Mouse (Mus musculus): Measurements from ENCODE around the gene Epm2aip1. TPM values are rescaled to one million over a fixed set of nuclear protein-coding genes. Genes with fewer than 3 reads are reported as not detected.

Gene Epm2aip1
- total and polyA plus RNA-seq, 3 experiments: 9.3 to 12.2 (median 11.4) TPM

DNA sequence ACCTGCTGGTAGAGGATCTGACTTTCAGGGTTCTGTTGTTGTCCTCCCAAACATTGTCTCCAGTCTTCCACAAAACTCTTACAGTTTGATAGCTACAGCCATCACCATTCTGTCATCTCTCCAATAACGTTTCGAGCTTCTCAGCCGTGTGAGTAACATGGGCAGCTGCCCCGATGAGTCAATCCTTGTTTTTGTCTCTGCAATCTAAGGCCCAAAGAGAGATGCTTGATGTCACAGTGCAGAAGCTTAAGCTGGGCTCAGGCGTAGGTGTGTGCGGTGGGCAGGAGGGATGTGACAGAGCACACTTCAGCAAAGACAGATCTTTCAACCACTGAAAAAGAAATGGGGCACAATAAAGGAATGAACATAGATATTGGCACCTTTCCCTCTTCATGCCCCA is 32.3 kb downstream of the Epm2aip1 start:
- no peak for TF ChIP-seq CHD1 (IDR thresholded peaks at IDR 0.05; ENCODE audit: low read depth, low read length)
- no peak for TF ChIP-seq ZNF384 (IDR thresholded peaks at IDR 0.05; ENCODE audit: low read depth, low read length)
- TF ChIP-seq USF2 (conservative IDR thresholded peaks at IDR 0.05; ENCODE audit: low read depth, low read length): no peak
- TF ChIP-seq ZMIZ1 (IDR thresholded peaks at IDR 0.05; ENCODE audit: low read depth, low read length): no peak
- TF ChIP-seq TCF12 (IDR thresholded peaks at IDR 0.05; ENCODE audit: low read depth, low read length): no peak
- TF ChIP-seq NRF1 (IDR thresholded peaks at IDR 0.05; ENCODE audit: low read depth, low read length): no peak
- TF ChIP-seq MAX (IDR thresholded peaks at IDR 0.05; ENCODE audit: low read length): no peak
- no peak for TF ChIP-seq MYC (IDR thresholded peaks at IDR 0.05; ENCODE audit: low read depth, low read length)
- TF ChIP-seq BHLHE40 (IDR thresholded peaks at IDR 0.05; ENCODE audit: low read depth, low read length): no peak
- no peak for TF ChIP-seq JUND (conservative IDR thresholded peaks at IDR 0.05; ENCODE audit: low read depth, low read length)
- no peak for TF ChIP-seq ZKSCAN1 (IDR thresholded peaks at IDR 0.05; ENCODE audit: borderline replicate concordance, low read depth, low read length)
- TF ChIP-seq MEF2A (IDR thresholded peaks at IDR 0.05; ENCODE audit: borderline replicate concordance, low read depth, low read length): no peak
- no peak for TF ChIP-seq IRF4 (IDR thresholded peaks at IDR 0.05; ENCODE audit: low read depth, low read length)
- TF ChIP-seq CTCF (conservative IDR thresholded peaks at IDR 0.05 in 1 of 2, IDR thresholded peaks at IDR 0.05 in 1 of 2; ENCODE audit: low read depth in 2 of 2, low read length in 2 of 2): no peak
- no peak for TF ChIP-seq PAX5 (IDR thresholded peaks at IDR 0.05; ENCODE audit: low read length)
- no peak for TF ChIP-seq EP300 (IDR thresholded peaks at IDR 0.05; ENCODE audit: low read length)
- TF ChIP-seq E2F4 (IDR thresholded peaks at IDR 0.05; ENCODE audit: insufficient replicate concordance, low read depth, low read length): no peak
- H3K4me1 ChIP-seq (ENCODE audit: control insufficient read depth in 1 of 2, insufficient read depth in 2 of 2): no peaks in the 10 kb centered on the region
- H3K4me2 ChIP-seq (ENCODE audit: insufficient read depth, low read depth, poor library complexity, severe bottlenecking): no peak overlapping the region
- no peak overlapping the region for H3K27ac ChIP-seq (ENCODE audit: insufficient read depth, low read depth)
- dilution Hi-C loops (cut with MboI; ENCODE audit: extremely low pct_ligation_motif_present, extremely low pct_unique_long_range_greater_than_20kb, low sequenced_read_pairs) (no loop called here), in situ Hi-C loops (cut with MboI; ENCODE audit: low pct_ligation_motif_present, low pct_unique_long_range_greater_than_20kb, low sequenced_read_pairs) (no loop called here)
- peaks cover 4% of the 10 kb centered on the region for H3K27me3 ChIP-seq (replicated peaks)
- H3K36me3 ChIP-seq (replicated peaks in 1 of 2; ENCODE audit: control insufficient read depth in 1 of 2, insufficient read depth in 1 of 2, low read length in 1 of 2): no peaks in the 10 kb centered on the region
- H3K79me2 ChIP-seq (replicated peaks; ENCODE audit: control insufficient read depth, extremely low read depth, insufficient read depth, poor library complexity, severe bottlenecking): no peaks in the 10 kb centered on the region
- no peaks in the 10 kb centered on the region for H3K9me3 ChIP-seq (replicated peaks; ENCODE audit: low read length)
- H3K4me3 ChIP-seq (replicated peaks in 1 of 3; ENCODE audit: low read depth in 2 of 3, low read length in 2 of 3, poor library complexity in 1 of 3): no peak overlapping the region
- no peak overlapping the region for H3K9ac ChIP-seq (ENCODE audit: insufficient read depth, low read depth)
- DNase-seq (ENCODE audit: extremely low read depth): no peak

DNA sequence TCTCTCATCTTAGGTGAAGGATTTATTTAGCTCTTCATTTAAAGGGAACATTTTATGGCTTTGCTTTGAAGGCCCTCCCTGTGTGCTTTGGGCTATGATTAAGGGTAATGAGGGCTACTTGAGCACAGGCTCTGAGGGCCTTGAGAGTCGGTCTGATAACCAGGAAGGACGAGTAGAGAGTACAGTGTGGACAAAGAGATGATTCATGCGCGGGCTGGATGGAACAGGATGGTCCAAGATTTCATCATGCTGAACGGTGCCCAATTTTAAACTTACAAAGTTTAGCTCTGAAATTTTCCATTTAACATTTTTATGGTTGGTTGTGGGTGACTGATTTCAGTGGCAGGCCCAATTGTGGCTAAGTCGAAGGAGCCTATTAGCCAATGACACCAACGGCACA is 34.4 kb downstream of the Epm2aip1 start:
- no peak overlapping the region for H3K4me2 ChIP-seq (ENCODE audit: insufficient read depth, low read depth, poor library complexity, severe bottlenecking)
- no peak overlapping the region for H3K4me3 ChIP-seq (replicated peaks in 1 of 3; ENCODE audit: low read depth in 2 of 3, low read length in 2 of 3, poor library complexity in 1 of 3)
- peaks cover 4% of the 10 kb centered on the region for H3K27me3 ChIP-seq (replicated peaks)
- no peak overlapping the region for H3K27ac ChIP-seq (ENCODE audit: insufficient read depth, low read depth)
- in situ Hi-C loops (cut with MboI; ENCODE audit: low pct_ligation_motif_present, low pct_unique_long_range_greater_than_20kb, low sequenced_read_pairs) (no loop called here), dilution Hi-C loops (cut with MboI; ENCODE audit: extremely low pct_ligation_motif_present, extremely low pct_unique_long_range_greater_than_20kb, low sequenced_read_pairs) (no loop called here)
- no peak for DNase-seq (ENCODE audit: extremely low read depth)
- H3K79me2 ChIP-seq (replicated peaks; ENCODE audit: control insufficient read depth, extremely low read depth, insufficient read depth, poor library complexity, severe bottlenecking): no peaks in the 10 kb centered on the region
- H3K9ac ChIP-seq (ENCODE audit: insufficient read depth, low read depth): no peak overlapping the region
- H3K9me3 ChIP-seq (replicated peaks; ENCODE audit: low read length): peaks cover 3% of the 10 kb centered on the region
- H3K4me1 ChIP-seq (ENCODE audit: control insufficient read depth in 1 of 2, insufficient read depth in 2 of 2): no peaks in the 10 kb centered on the region
- TF ChIP-seq BHLHE40 (IDR thresholded peaks at IDR 0.05; ENCODE audit: low read depth, low read length) (no peak), MAZ (IDR thresholded peaks at IDR 0.05; ENCODE audit: low read depth, low read length) (no peak), UBTF (IDR thresholded peaks at IDR 0.05; ENCODE audit: low read depth, low read length) (no peak), ZC3H11A (IDR thresholded peaks at IDR 0.05; ENCODE audit: low read depth, low read length) (no peak), NRF1 (IDR thresholded peaks at IDR 0.05; ENCODE audit: low read depth, low read length) (no peak), MYC (IDR thresholded peaks at IDR 0.05; ENCODE audit: low read depth, low read length) (no peak), HCFC1 (IDR thresholded peaks at IDR 0.05; ENCODE audit: low read depth, low read length) (no peak), GABPA (IDR thresholded peaks at IDR 0.05; ENCODE audit: insufficient replicate concordance, low read depth, low read length) (no peak), MEF2A (IDR thresholded peaks at IDR 0.05; ENCODE audit: borderline replicate concordance, low read depth, low read length) (no peak), CTCF (conservative IDR thresholded peaks at IDR 0.05 in 1 of 2, IDR thresholded peaks at IDR 0.05 in 1 of 2; ENCODE audit: low read depth in 2 of 2, low read length in 2 of 2) (no peak)
- H3K36me3 ChIP-seq (replicated peaks in 1 of 2; ENCODE audit: control insufficient read depth in 1 of 2, insufficient read depth in 1 of 2, low read length in 1 of 2): no peaks in the 10 kb centered on the region
